Mouse (Mus musculus): Measurements from ENCODE around the gene Akna.

DNA sequence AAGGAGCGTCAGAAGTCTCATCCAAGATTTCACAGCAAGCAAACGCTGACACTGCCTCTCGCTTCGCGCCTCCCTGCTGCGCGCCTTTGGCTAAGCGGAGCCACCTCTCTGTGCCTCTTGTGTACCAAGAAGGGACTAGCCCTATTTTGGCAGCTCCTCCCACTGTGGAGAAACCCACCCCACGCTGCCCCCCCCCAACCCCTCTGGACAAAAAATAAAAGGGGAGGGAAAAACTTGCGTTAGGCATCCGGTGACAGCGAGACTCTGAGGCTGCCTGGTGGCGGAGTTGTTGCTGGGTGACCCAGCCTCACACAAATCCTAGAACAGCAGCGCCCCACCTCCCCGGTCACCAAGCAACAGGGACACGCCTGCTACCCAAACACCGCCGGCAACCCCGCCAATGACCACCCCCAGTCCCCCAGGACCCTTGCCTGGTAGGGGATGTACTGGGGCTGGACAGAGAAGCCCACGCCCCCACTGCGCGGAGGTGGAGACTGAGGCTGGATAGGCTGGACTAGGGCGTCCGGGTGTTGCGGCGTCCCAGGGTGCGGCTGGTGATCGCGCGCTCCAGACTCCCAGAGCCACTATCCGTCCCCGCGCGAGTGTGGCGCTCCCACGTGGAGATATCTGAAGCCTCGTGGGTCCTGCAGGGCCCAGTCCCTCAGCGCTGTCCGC, 6.9 kb upstream of the Akna start:
- TF ChIP-seq POLR2A (IDR thresholded peaks at IDR 0.05; ENCODE audit: low read depth, low read length): peak; percentile 94
- no peak for TF ChIP-seq CTCF (IDR thresholded peaks at IDR 0.05; ENCODE audit: borderline replicate concordance, insufficient read depth, low read length)
